Mouse (Mus musculus) liver, embryonic 14.5 days (tissue): ENCODE results near the gene Wdr74. TPM values are rescaled to one million over a fixed set of nuclear protein-coding genes. Genes with fewer than 3 reads are reported as not detected.

Experiments used
- ATAC-seq: fragments of 200-750 bp; cut with Nextera tagmentation; 2 replicates; pipeline ENCODE4 v1.8.0; 2017; ENCODE audit warnings: moderate number of reproducible peaks, mild to moderate bottlenecking, moderate library complexity; ENCODE audit not compliant: insufficient read depth
- DNase-seq, 3 experiments: peaks; one replicate each; pipeline ENCODE4 v3.0.0-alpha.2; 2012 to 2013; ENCODE audit warnings: low read depth in 3 of 3, low spot score in 3 of 3
- H3K27ac ChIP-seq: fragments of 300-500 bp; sonication (generic); 2 replicates; pipeline ENCODE4 v1.5.1; 2014; ENCODE audit warnings: moderate library complexity, mild to moderate bottlenecking, control low read depth, inconsistent platforms
- H3K27me3 ChIP-seq: fragments of 300-500 bp; sonication (generic); 2 replicates; pipeline ENCODE4 v1.6.1; 2014; ENCODE audit warnings: mild to moderate bottlenecking, low read length, moderate library complexity; ENCODE audit not compliant: control insufficient read depth, insufficient read depth
- H3K36me3 ChIP-seq: fragments of 300-500 bp; sonication (generic); replicated peaks from 2 replicates; pipeline ENCODE4 v1.6.1; 2014; ENCODE audit warnings: low read depth; ENCODE audit not compliant: control insufficient read depth, insufficient read depth
- H3K4me1 ChIP-seq, 2 experiments: fragments of 200-500 bp in 1 of 2; fragments of 300-500 bp in 1 of 2; sonication (generic) in 1 of 2; replicated peaks; 2 replicates each; pipeline ENCODE4 v1.6.1; 2012 to 2014; ENCODE audit warnings: antibody characterized with exemption in 1 of 2, inconsistent platforms in 1 of 2, low read length in 1 of 2; ENCODE audit not compliant: control insufficient read depth in 2 of 2, insufficient read depth in 2 of 2
- H3K4me2 ChIP-seq: fragments of 300-500 bp; sonication (generic); 2 replicates; pipeline ENCODE4 v1.6.1; 2014; ENCODE audit warnings: low read depth, mild to moderate bottlenecking, control low read depth, moderate library complexity
- H3K4me3 ChIP-seq, 2 experiments: fragments of 200-500 bp in 1 of 2; fragments of 300-500 bp in 1 of 2; sonication (generic) in 1 of 2; 2 replicates each; pipeline ENCODE4 v1.5.1; 2012 to 2014; ENCODE audit warnings: low read depth in 2 of 2, low read length in 2 of 2, mild to moderate bottlenecking in 2 of 2, control low read depth in 1 of 2, inconsistent platforms in 1 of 2, moderate library complexity in 1 of 2; ENCODE audit not compliant: insufficient read depth in 1 of 2
- H3K9ac ChIP-seq: fragments of 300-500 bp; sonication (generic); replicated peaks from 2 replicates; pipeline ENCODE4 v1.6.1; 2014; ENCODE audit warnings: mild to moderate bottlenecking, control low read depth, moderate library complexity
- H3K9me3 ChIP-seq: fragments of 300-500 bp; sonication (generic); 2 replicates; pipeline ENCODE4 v1.6.1; 2016; ENCODE audit warnings: low read length, mixed read lengths; ENCODE audit not compliant: control insufficient read depth
- CTCF ChIP-seq: IDR thresholded peaks from 2 replicates; pipeline ENCODE4 v1.5.1; 2016; ENCODE audit warnings: antibody characterized with exemption, low read depth, control low read depth
- EP300 ChIP-seq: IDR thresholded peaks from 2 replicates; pipeline ENCODE4 v1.6.1; 2016; ENCODE audit warnings: antibody characterized with exemption, low read depth
- WGBS: fragments of 180-500 bp; shearing (Covaris S2); extraction: QIAGEN DNeasy Blood & Tissue Kit; methylation state at CpG from one replicate; pipeline ENCODE4 v1.1.7; 2014; ENCODE audit not compliant: insufficient replicate concordance; 5-methylcytosine and 5-hydroxymethylcytosine counted together
- polyA plus RNA-seq, 2 experiments: library from polyadenylated mRNA; depleted of rRNA in 1 of 2; stranded (reverse) in 1 of 2; unstranded in 1 of 2; fragments of >200 nt; fragmentation: Nextera tagmentation in 1 of 2; extraction: Ambion mirVana in 1 of 2; gene quantifications; 2 replicates each; pipeline versions ENCODE4 v1.2.1 to v1.2.3; 2012 to 2014

Wdr74 gene
- polyA plus RNA-seq, 2 experiments, result 34.1 to 51.6 TPM

DNA sequence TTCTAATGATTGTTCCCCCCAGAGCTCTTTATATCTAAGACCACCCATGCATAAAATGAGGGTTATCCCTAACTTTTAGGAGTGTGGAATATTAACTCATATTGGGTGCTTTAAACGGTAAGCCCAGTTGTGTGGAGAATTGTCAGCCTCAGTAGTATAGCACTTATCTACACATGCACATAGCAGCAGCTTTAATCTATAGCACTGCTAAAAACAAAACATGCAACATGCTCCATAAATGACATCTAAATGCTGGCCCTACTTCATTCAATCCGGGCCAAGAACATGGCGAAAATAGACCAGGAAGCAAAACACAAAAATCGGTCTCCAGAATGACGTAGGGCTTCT is 13.1 kb upstream of the Wdr74 start:
- Histone ChIP-seq H3K4me2 (peak overlapping the region; percentile 97), H3K4me3 (peak overlapping the region; percentile 79 to 97), H3K4me1 (peaks cover 20 to 27% of the 10 kb centered on the region in 2 experiments), H3K9me3 (no peaks in the 10 kb centered on the region), H3K27me3 (no peaks in the 10 kb centered on the region), H3K27ac (peak overlapping the region; percentile 94), H3K9ac (peak overlapping the region; percentile 81), H3K36me3 (peaks cover 34% of the 10 kb centered on the region)
- WGBS, result under 1% methylated on average over 5 of the region's 5 CpGs
- ATAC-seq (peak; percentile 7; the same call in 1 of the 2 replicates), DNase-seq (no peak)
- TF ChIP-seq EP300 (no peak), CTCF (no peak)

DNA sequence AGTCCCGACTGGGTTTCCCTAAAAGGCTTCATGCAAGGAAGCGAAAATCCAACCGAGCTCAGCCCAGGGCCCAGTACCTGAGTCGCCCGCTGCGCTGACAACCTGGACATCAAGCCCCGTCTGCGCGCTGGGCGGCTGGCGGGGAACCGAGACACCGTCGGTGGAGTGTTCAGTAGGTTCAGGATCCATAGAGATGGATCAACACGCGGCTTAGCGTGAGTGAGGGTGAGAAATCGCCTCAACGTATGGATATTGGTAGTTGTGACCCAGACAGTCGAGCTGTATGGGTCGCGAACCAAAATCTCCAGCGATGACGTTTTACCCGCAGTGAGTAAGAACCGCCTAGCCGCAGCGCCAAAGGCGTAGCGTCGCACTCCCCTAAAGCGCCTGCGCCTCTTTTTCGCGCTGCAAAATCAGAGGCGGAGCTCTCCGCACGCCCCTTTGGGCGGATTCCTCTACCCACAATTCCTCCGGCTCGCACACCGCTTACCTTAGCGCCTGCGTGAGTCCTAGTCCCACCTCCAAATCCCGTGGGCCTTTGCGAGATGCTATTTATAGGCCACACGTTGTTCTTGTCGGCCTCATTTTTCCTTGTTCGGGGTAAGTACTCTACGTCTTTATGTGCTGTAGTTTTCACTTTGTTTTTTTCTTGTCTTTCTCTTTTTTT is 12.6 kb upstream of the Wdr74 start, which contains the start of gene Slc3a2:
TSS of gene Slc3a2 (minus strand) at position 463 of the 667 bp plus-strand sequence.
- peak within 1 kb of the TSS; percentile 100 for H3K9ac ChIP-seq
- no peaks in the 10 kb centered on the region for H3K27me3 ChIP-seq
- under 1% methylated on average over 50 of the region's 50 CpGs for WGBS
- DNase-seq (peak; percentile 98), ATAC-seq (peak; percentile 91)
- H3K4me3 ChIP-seq, result peak within 1 kb of the TSS; percentile 97 to 98
- peak within 1 kb of the TSS; percentile 96 for H3K27ac ChIP-seq
- H3K9me3 ChIP-seq, result no peaks in the 10 kb centered on the region
- H3K4me2 ChIP-seq, result peak within 1 kb of the TSS; percentile 97
- peaks cover 34% of the 10 kb centered on the region for H3K36me3 ChIP-seq
- TF ChIP-seq CTCF (no peak; the same call in 1 of the 2 replicates), EP300 (peak; percentile 58)
- peaks cover 19 to 26% of the 10 kb centered on the region in 2 experiments for H3K4me1 ChIP-seq

DNA sequence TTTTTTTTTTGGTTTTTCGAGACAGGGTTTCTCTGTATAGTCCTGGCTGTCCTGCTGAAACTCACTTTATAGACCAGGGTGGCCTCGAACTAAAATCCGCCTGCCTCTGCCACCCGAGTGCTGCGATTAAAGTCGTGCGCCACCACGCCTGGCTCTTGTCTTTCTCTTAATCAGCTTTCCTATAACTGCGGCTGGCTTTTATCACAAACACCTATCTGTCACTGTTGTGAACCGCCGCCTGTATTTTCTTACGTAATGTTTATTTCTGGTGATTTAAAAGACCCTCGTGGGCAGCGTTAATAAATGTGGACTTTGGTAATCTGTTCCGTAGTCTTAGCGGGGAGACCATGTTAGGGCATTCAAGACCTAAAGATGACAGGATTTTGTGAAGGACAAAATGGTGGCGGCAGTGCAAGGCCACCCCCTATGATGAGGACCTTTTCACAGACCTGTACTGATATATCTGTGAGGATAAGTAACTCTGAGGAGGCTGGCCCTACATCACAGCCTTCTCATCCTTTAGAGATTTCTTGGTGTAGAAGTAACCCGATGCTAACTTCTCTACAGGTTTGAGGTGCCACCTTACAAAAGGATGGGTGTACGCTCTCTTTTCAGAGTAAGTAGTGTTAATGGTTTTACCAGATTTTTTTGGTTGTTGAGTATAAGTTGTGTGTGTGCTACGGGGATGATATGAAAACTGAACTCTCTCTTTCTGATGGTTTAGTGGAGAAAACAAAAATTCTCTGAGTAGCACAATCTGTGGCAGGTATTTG is 11.9 kb upstream of the Wdr74 start:
- Histone ChIP-seq H3K4me3 (peak overlapping the region; percentile 97 to 98), H3K4me1 (peaks cover 17 to 26% of the 10 kb centered on the region in 2 experiments), H3K27me3 (no peaks in the 10 kb centered on the region), H3K9me3 (no peaks in the 10 kb centered on the region), H3K4me2 (peak overlapping the region; percentile 87), H3K27ac (peak overlapping the region; percentile 96), H3K9ac (peak overlapping the region; percentile 100), H3K36me3 (peaks cover 34% of the 10 kb centered on the region)
- no peak for DNase-seq
- TF ChIP-seq CTCF (no peak), EP300 (no peak)
- ATAC-seq, result no peak
- WGBS, result under 1% methylated on average over 20 of the region's 20 CpGs

DNA sequence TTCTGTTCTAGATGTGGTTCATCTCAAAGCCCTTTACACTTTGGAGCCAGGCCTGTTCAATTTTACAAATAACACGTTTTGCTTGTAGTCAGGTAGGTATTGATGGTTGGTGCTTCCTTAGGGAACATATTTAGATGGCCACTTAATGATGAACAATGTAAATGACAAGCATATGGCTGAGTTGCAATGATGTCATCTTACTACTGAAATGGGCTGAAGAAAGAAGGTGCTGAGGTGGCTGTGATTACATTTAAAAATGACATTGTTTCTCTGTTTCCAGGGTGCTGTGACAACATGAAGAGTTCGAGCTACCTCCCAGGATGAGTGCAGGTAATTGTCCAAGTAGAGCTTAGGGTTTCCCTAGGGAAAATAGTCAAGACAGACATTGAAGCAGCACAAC is 11.2 kb upstream of the Wdr74 start:
- H3K27ac ChIP-seq, result peak overlapping the region; percentile 96

DNA sequence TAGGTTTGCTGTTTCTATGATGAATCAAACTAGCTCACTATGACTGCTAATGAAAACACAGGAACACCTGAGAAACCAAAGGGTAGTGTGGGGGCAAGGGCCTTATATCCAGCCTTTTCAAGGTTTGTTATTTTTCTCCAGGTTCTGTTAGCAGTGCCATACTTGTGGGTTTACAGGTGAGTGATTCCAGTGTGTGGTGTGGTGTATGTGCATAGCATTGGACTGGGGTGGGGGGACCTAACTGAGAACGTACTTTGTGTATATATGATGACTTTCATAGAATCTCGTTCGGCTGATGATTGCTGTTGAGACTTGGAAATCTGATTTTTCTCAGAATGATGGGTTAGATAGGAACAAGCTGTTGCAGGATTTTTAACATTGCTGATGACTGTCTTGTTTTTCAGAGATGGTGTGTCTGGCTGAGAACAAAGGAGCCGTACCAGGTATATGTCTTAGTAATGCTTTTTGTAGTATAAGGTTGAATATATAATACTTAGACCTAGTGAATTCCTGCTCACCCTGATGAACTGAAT is 10.5 kb upstream of the Wdr74 start:
- H3K4me1 ChIP-seq, result peaks cover 16 to 26% of the 10 kb centered on the region in 2 experiments
- H3K36me3 ChIP-seq, result peaks cover 34% of the 10 kb centered on the region
- ATAC-seq, result no peak
- 18% methylated on average over 4 of the region's 4 CpGs for WGBS
- H3K27ac ChIP-seq, result peak overlapping the region; percentile 96
- peak overlapping the region; percentile 87 for H3K4me2 ChIP-seq
- TF ChIP-seq CTCF (no peak), EP300 (no peak)
- H3K4me3 ChIP-seq, result peak overlapping the region; percentile 97 to 98
- H3K27me3 ChIP-seq, result no peaks in the 10 kb centered on the region
- H3K9me3 ChIP-seq, result no peaks in the 10 kb centered on the region
- no peak for DNase-seq
- H3K9ac ChIP-seq, result peak overlapping the region; percentile 100

More for the DNA sequence above, 11.2 kb upstream of the Wdr74 start:
- 0% methylated on average over 2 of the region's 2 CpGs for WGBS
- H3K9ac ChIP-seq, result peak overlapping the region; percentile 100
- peaks cover 16 to 26% of the 10 kb centered on the region in 2 experiments for H3K4me1 ChIP-seq
- peak overlapping the region; percentile 97 to 98 for H3K4me3 ChIP-seq
- H3K4me2 ChIP-seq, result peak overlapping the region; percentile 87
- no peaks in the 10 kb centered on the region for H3K9me3 ChIP-seq
- no peak for ATAC-seq
- DNase-seq, result no peak
- no peak for TF ChIP-seq CTCF
- no peak for TF ChIP-seq EP300
- no peaks in the 10 kb centered on the region for H3K27me3 ChIP-seq
- peaks cover 34% of the 10 kb centered on the region for H3K36me3 ChIP-seq
